Mouse (Mus musculus) spleen, adult 2 months (tissue): ENCODE measurements around the gene Rcan1.

Experiments
- CTCF ChIP-seq: fragments of 200-500 bp; IDR thresholded peaks from 2 replicates; pipeline ENCODE4 v1.5.1; 2011; ENCODE audit warnings: mild to moderate bottlenecking, inconsistent platforms; ENCODE audit not compliant: insufficient read depth, insufficient read length, insufficient replicate concordance; ENCODE audit errors: extremely low read depth
- POLR2A ChIP-seq: fragments of 200-500 bp; IDR thresholded peaks from 2 replicates; pipeline ENCODE4 v1.6.1; 2011; ENCODE audit warnings: low read depth, low read length, inconsistent platforms

GRCm38 (mm10) chr16:92426708-92427107, 44.0 kb downstream of the Rcan1 start:
- TF ChIP-seq CTCF (no peak), POLR2A (no peak)
